Mouse (Mus musculus): ENCODE measurements around the gene Prss50. TPM values are rescaled to one million over a fixed set of nuclear protein-coding genes. Genes with fewer than 3 reads are reported as not detected.

The Prss50 gene
- polyA plus RNA-seq, 1 experiment = not detected

DNA sequence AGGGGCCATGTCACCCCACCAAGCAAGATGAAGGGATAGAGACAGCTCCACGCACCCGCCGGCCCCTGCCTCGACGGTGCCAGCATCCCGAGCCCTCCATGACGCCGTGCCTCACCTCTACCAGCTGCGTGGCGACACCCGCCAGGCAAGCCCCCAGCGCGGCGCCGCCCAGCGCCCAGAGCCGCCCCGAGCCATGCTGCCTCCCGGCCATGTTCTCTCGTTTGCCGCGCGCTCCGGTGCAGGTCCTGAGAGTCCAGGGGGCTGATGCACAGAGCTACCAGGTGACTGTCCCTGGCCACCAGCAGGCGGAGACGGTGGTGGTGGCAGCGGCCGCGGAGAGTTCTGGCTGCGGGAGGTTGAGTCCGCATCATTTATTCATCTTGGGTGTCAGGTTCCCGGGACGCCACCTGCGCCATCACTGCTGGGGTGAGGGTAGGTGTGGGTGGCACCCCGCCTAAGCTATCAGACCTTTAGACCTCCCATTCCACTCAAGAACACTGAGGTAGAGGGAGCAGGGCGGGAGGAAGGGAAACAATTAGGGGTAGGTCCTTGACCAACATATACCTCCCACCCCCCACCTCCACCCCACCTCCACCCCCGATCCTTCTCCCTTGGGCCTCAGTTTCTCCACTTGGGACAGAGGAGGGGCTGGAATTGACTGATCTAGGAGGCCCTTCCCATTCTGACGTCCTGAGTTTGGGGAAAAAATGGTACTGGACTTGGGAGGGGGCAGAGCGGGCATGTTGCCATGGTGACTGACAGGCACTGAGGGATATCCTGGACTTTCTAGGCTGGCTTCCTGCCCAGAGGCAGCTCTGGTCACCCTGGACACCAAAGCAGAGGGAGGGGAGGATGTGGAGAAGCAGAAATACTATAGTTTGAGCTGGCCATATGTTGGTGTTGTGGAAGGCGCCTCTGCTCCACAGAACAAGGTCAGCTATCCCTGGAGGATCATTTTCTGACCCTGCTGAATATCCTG lies 16.2 kb downstream of the Prss50 start:
- no peak overlapping the region for H3K4me3 ChIP-seq (ENCODE audit: insufficient read depth, low read length)
- H3K4me1 ChIP-seq (ENCODE audit: control insufficient read depth, insufficient read depth, low read length) = peaks cover 5% of the 10 kb centered on the region; the same call in 1 of the 2 replicates
- TF ChIP-seq CTCF (IDR thresholded peaks at IDR 0.05; ENCODE audit: borderline replicate concordance, insufficient read depth, low read length) = no peak
- no peak overlapping the region for H3K27ac ChIP-seq (ENCODE audit: insufficient read depth, low read length)

- no peak overlapping the region for H3K4me3 ChIP-seq (ENCODE audit: insufficient read depth, low read length)
- H3K4me1 ChIP-seq (ENCODE audit: control insufficient read depth, insufficient read depth, low read length) = peaks cover 5% of the 10 kb centered on the region; the same call in 1 of the 2 replicates
- no peak for TF ChIP-seq CTCF (IDR thresholded peaks at IDR 0.05; ENCODE audit: borderline replicate concordance, insufficient read depth, low read length)
- TF ChIP-seq POLR2A (IDR thresholded peaks at IDR 0.05; ENCODE audit: low read depth, low read length) = no peak
- no peak overlapping the region for H3K27ac ChIP-seq (ENCODE audit: insufficient read depth, low read length)
Observed at GRCm38 (mm10) chr9:110874660-110875191, 17.0 kb downstream of the Prss50 start.

GRCm38 (mm10) chr9:110875288-110875695 lies 17.5 kb downstream of the Prss50 start:
- H3K4me3 ChIP-seq (ENCODE audit: insufficient read depth, low read length) = no peak overlapping the region
- peaks cover 5% of the 10 kb centered on the region; the same call in 1 of the 2 replicates for H3K4me1 ChIP-seq (ENCODE audit: control insufficient read depth, insufficient read depth, low read length)
- no peak for TF ChIP-seq POLR2A (IDR thresholded peaks at IDR 0.05; ENCODE audit: low read depth, low read length)
- no peak for TF ChIP-seq CTCF (IDR thresholded peaks at IDR 0.05; ENCODE audit: borderline replicate concordance, insufficient read depth, low read length)
- no peak overlapping the region for H3K27ac ChIP-seq (ENCODE audit: insufficient read depth, low read length)

GRCm38 (mm10) chr9:110877353-110877752 lies 19.6 kb downstream of the Prss50 start:
- Histone ChIP-seq H3K27ac (ENCODE audit: insufficient read depth, low read length) (no peak overlapping the region), H3K4me1 (ENCODE audit: control insufficient read depth, insufficient read depth, low read length) (peaks cover 12% of the 10 kb centered on the region; the same call in 1 of the 2 replicates), H3K4me3 (ENCODE audit: insufficient read depth, low read length) (no peak overlapping the region)
- TF ChIP-seq CTCF (IDR thresholded peaks at IDR 0.05; ENCODE audit: borderline replicate concordance, insufficient read depth, low read length) (no peak), POLR2A (IDR thresholded peaks at IDR 0.05; ENCODE audit: low read depth, low read length) (no peak)

GRCm38 (mm10) chr9:110877888-110878287 lies 20.1 kb downstream of the Prss50 start:
- H3K27ac ChIP-seq (ENCODE audit: insufficient read depth, low read length) = no peak overlapping the region
- peaks cover 12% of the 10 kb centered on the region; the same call in 1 of the 2 replicates for H3K4me1 ChIP-seq (ENCODE audit: control insufficient read depth, insufficient read depth, low read length)
- no peak for TF ChIP-seq CTCF (IDR thresholded peaks at IDR 0.05; ENCODE audit: borderline replicate concordance, insufficient read depth, low read length)
- no peak for TF ChIP-seq POLR2A (IDR thresholded peaks at IDR 0.05; ENCODE audit: low read depth, low read length)
- H3K4me3 ChIP-seq (ENCODE audit: insufficient read depth, low read length) = no peak overlapping the region

- TF ChIP-seq CTCF (IDR thresholded peaks at IDR 0.05; ENCODE audit: borderline replicate concordance, insufficient read depth, low read length) (no peak), POLR2A (IDR thresholded peaks at IDR 0.05; ENCODE audit: low read depth, low read length) (no peak)
Observed at GRCm38 (mm10) chr9:110879191-110879920, 21.6 kb downstream of the Prss50 start, which contains the start of gene Als2cl. Gene Als2cl, plus strand, starts transcription at chr9:110879870.

GRCm38 (mm10) chr9:110879998-110880561 lies 22.3 kb downstream of the Prss50 start, which contains the start of gene Tmie:
Gene Tmie, minus strand, starts transcription at chr9:110880113.
- H3K4me1 ChIP-seq (ENCODE audit: control insufficient read depth, insufficient read depth, low read length) = peaks cover 12% of the 10 kb centered on the region; the same call in 1 of the 2 replicates
- TF ChIP-seq CTCF (IDR thresholded peaks at IDR 0.05; ENCODE audit: borderline replicate concordance, insufficient read depth, low read length) = no peak
- peak; percentile 62 for TF ChIP-seq POLR2A (IDR thresholded peaks at IDR 0.05; ENCODE audit: low read depth, low read length)
- H3K27ac ChIP-seq (ENCODE audit: insufficient read depth, low read length) = no peak within 1 kb of the TSS
- H3K4me3 ChIP-seq (ENCODE audit: insufficient read depth, low read length) = peak within 1 kb of the TSS; percentile 58

More at GRCm38 (mm10) chr9:110879191-110879920, 21.6 kb downstream of the Prss50 start, which contains the start of gene Als2cl:
- H3K4me3 ChIP-seq (ENCODE audit: insufficient read depth, low read length) = peak within 1 kb of the TSS; percentile 58
- H3K4me1 ChIP-seq (ENCODE audit: control insufficient read depth, insufficient read depth, low read length) = peaks cover 12% of the 10 kb centered on the region; the same call in 1 of the 2 replicates
- no peak within 1 kb of the TSS for H3K27ac ChIP-seq (ENCODE audit: insufficient read depth, low read length)

DNA sequence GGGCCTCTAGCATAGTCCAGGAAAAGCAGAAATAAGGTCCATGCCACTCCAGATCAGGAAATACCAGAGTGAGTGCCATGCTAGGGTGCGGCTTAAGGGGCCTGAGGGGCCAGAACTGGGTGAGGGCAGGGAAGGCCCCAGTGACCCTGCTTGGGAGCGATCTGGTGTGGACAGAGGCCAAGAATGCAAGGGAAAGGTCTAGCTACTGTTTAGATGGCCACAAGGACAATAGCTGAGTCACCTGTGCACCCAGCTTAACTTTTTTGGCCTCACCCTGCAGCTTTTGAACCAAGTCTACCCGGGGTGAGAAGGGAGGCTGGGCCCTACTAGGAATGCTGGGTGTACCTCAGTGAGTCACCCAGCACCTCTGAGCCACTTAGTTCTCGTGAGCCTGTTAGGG lies 23.0 kb downstream of the Prss50 start:
- peaks cover 12% of the 10 kb centered on the region; the same call in 1 of the 2 replicates for H3K4me1 ChIP-seq (ENCODE audit: control insufficient read depth, insufficient read depth, low read length)
- no peak overlapping the region for H3K27ac ChIP-seq (ENCODE audit: insufficient read depth, low read length)
- peak overlapping the region; percentile 58 for H3K4me3 ChIP-seq (ENCODE audit: insufficient read depth, low read length)
- TF ChIP-seq CTCF (IDR thresholded peaks at IDR 0.05; ENCODE audit: borderline replicate concordance, insufficient read depth, low read length) = no peak
- TF ChIP-seq POLR2A (IDR thresholded peaks at IDR 0.05; ENCODE audit: low read depth, low read length) = no peak

DNA sequence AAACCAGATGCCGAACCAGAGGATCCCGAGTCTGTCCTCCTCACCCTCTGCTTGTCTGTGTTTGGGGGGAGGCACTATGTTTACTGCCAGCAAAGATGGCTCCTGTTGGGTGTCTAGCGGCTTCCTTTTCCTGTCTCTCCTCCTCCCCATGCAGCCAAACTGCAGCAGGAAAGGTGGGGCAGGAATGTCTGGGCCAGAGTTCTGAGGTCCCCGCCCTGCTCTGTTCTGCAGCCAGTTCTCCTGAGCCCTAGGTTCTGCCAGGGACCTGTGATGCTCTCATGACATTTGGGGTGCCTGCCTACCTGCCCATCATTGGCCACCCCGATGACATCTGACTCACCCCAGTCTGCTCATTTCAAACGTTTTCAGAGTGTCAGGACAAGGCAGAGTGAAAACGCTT lies 24.2 kb downstream of the Prss50 start:
- H3K4me3 ChIP-seq (ENCODE audit: insufficient read depth, low read length) = no peak overlapping the region
- H3K27ac ChIP-seq (ENCODE audit: insufficient read depth, low read length) = no peak overlapping the region
- peaks cover 12% of the 10 kb centered on the region; the same call in 1 of the 2 replicates for H3K4me1 ChIP-seq (ENCODE audit: control insufficient read depth, insufficient read depth, low read length)
- TF ChIP-seq POLR2A (IDR thresholded peaks at IDR 0.05; ENCODE audit: low read depth, low read length) (no peak), CTCF (IDR thresholded peaks at IDR 0.05; ENCODE audit: borderline replicate concordance, insufficient read depth, low read length) (no peak)

Data from embryonic fibroblast, embryonic 13.5 days (primary cell).